Mouse (Mus musculus) frontal cortex, adult (tissue): ENCODE data around the gene Camk1d.

Source experiments
- ATAC-seq: cut with Nextera tagmentation; 2 replicates; pipeline ENCODE4 v1.9.2; 2017; ENCODE audit warnings: mild to moderate bottlenecking, moderate library complexity, mixed read lengths; ENCODE audit not compliant: low TSS enrichment

Camk1d gene

GRCm38 (mm10) chr2:5663499-5663898, 50.8 kb downstream of the Camk1d start:
- ATAC-seq, result no peak

- ATAC-seq, result no peak
Observed at GRCm38 (mm10) chr2:5661946-5662345, 52.4 kb downstream of the Camk1d start.

GRCm38 (mm10) chr2:5658000-5658399, 56.3 kb downstream of the Camk1d start:
- no peak for ATAC-seq

- ATAC-seq, result no peak
Observed at GRCm38 (mm10) chr2:5656326-5656725, 58.0 kb downstream of the Camk1d start.

- no peak for ATAC-seq
Observed at GRCm38 (mm10) chr2:5652071-5652470, 62.2 kb downstream of the Camk1d start.

GRCm38 (mm10) chr2:5651285-5651870, 62.9 kb downstream of the Camk1d start:
- ATAC-seq, result peak; percentile 31; the same call in 1 of the 2 replicates

GRCm38 (mm10) chr2:5649226-5649625, 65.1 kb downstream of the Camk1d start:
- no peak for ATAC-seq

GRCm38 (mm10) chr2:5648764-5649163, 65.6 kb downstream of the Camk1d start:
- peak; percentile 8; the same call in 1 of the 2 replicates for ATAC-seq

GRCm38 (mm10) chr2:5646322-5646721, 68.0 kb downstream of the Camk1d start:
- no peak for ATAC-seq

- no peak for ATAC-seq
Observed at GRCm38 (mm10) chr2:5645584-5645983, 68.7 kb downstream of the Camk1d start.

- ATAC-seq, result no peak
Observed at GRCm38 (mm10) chr2:5643937-5644336, 70.4 kb downstream of the Camk1d start.

- no peak for ATAC-seq
Observed at GRCm38 (mm10) chr2:5643226-5643625, 71.1 kb downstream of the Camk1d start.

GRCm38 (mm10) chr2:5642624-5643023, 71.7 kb downstream of the Camk1d start:
- no peak for ATAC-seq

GRCm38 (mm10) chr2:5641678-5642077, 72.6 kb downstream of the Camk1d start:
- ATAC-seq, result peak; percentile 44

- no peak for ATAC-seq
Observed at GRCm38 (mm10) chr2:5640586-5640985, 73.7 kb downstream of the Camk1d start.

GRCm38 (mm10) chr2:5636801-5637742, 77.2 kb downstream of the Camk1d start:
- peak; percentile 89 for ATAC-seq

- ATAC-seq, result no peak
Observed at GRCm38 (mm10) chr2:5632355-5632684, 82.0 kb downstream of the Camk1d start.

- no peak for ATAC-seq
Observed at GRCm38 (mm10) chr2:5631676-5632354, 82.5 kb downstream of the Camk1d start.

GRCm38 (mm10) chr2:5630710-5631109, 83.6 kb downstream of the Camk1d start:
- ATAC-seq, result peak; percentile 41; the same call in 1 of the 2 replicates

- ATAC-seq, result no peak
Observed at GRCm38 (mm10) chr2:5624379-5624778, 89.9 kb downstream of the Camk1d start.

GRCm38 (mm10) chr2:5618361-5618896, 95.9 kb downstream of the Camk1d start:
- ATAC-seq, result peak; percentile 72; the same call in 1 of the 2 replicates

GRCm38 (mm10) chr2:5614896-5615295, 99.4 kb downstream of the Camk1d start:
- peak; percentile 39; the same call in 1 of the 2 replicates for ATAC-seq
